Mouse (Mus musculus) brain, embryonic 18.5 days (tissue): Measurements from ENCODE around the gene Smco1.

Source experiments
- DNase-seq: peaks from one replicate; pipeline ENCODE4 v3.0.0-alpha.2; 2012; ENCODE audit warnings: low read depth, low spot score

The Smco1 gene

DNA sequence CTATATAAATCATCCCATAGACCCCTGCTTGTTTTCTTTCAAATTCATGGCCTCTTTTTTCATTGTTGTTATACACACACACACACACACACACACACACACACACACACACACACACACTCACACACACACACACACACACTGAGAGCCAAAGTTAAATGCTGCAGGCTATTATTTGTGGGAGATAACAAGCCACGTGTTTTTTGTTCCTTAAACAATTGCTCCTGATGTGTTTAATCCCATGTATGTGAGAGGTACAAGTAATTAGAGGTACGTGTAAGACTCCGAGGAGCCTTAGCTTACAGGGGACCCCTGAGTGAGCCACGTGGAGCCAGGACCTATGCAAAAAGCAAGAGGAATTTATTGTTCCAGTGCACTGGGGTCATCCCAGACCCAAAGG lies 40.7 kb downstream of the Smco1 start:
- DNase-seq = no peak

- DNase-seq = no peak
These were observed 41.1 kb downstream of the Smco1 start for GRCm38 (mm10) chr16:32312386-32312785.

- no peak for DNase-seq
These were observed 41.6 kb downstream of the Smco1 start for GRCm38 (mm10) chr16:32312859-32313258.

GRCm38 (mm10) chr16:32316601-32317000 lies 45.3 kb downstream of the Smco1 start:
- no peak for DNase-seq

DNA sequence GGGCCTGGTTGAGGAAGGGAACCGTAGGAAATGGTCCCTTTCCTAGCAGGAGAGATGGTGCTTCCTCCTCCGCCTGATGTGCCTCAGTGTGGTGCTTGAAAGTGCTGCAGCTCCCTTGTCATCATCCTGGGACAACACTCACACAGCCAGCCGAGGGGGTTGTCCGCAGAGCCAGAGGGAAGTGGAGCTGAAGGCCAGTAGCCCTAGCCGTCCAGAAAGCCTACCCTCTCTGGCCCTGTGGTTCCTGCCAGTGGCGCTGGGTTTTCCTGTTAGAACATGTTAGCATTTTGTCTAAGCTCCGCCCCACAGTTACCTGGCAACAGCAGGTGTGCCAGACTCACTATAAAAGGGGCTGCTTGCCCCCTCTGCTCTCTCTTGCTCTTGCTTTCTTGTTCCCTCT lies 52.7 kb downstream of the Smco1 start:
- DNase-seq = no peak
